Mouse (Mus musculus): Measurements from ENCODE around the gene Ssr1. TPM values are rescaled to one million over a fixed set of nuclear protein-coding genes. Genes with fewer than 3 reads are reported as not detected.

Gene Ssr1
- 51.7 and 81.1 TPM in 2 replicates for polyA plus RNA-seq (2014; fragmentation: Nextera tagmentation; extraction: Ambion mirVana)

DNA sequence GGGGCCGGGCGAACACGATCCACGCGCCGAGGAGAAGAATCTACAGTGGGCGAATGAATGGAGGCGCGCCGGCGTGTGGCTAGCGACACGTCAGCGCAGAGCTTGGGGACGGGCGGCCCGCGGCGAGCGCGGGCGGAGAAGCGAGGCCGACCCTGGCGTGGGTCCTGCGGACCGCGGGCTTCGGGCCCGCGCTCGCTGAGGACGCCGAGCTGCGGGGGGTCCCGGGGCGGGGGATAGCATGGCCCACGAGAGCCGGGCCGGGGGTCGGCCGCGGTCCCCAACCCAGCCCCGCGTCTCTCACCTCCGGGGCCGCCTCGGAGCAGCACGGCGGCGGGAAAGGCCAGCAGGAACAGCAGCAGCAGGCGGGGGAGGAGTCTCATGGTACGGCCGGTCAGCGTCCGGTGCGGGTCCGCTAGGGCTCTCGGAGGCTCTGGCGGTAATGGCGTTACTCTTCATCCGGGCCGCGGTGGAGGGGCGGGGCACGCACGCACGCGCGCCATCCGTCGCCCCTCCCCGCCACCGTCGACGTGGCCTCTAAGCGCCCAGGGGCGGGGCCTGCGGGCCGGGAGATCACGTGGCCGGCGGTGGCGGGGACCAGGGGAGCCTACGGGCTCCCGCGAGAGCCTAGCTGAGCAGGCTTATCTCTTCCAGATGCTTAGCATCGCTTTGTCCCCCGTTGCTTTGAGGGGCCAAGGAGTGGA, at the start of gene Ssr1:
Gene Ssr1, minus strand, starts transcription at position 514 of the 701 bp plus-strand sequence.
- no peaks in the 10 kb centered on the region for H3K27me3 ChIP-seq (ENCODE audit: control insufficient read depth, insufficient read depth, low read length)
- peaks cover 26% of the 10 kb centered on the region for H3K36me3 ChIP-seq (ENCODE audit: control insufficient read depth, insufficient read depth, low read length)
- DNase-seq = peak; percentile 99
- H3K4me3 ChIP-seq (replicated peaks; ENCODE audit: low read depth, low read length) = peak within 1 kb of the TSS; percentile 90
- under 1% methylated on average over 88 of the region's 89 CpGs for WGBS
- peak within 1 kb of the TSS; percentile 94 for H3K9ac ChIP-seq (replicated peaks; ENCODE audit: low read length)
- H3K4me2 ChIP-seq (ENCODE audit: low read length) = peak within 1 kb of the TSS; percentile 62
- H3K27ac ChIP-seq (replicated peaks; ENCODE audit: low read depth, low read length) = peak within 1 kb of the TSS; percentile 94
- ATAC-seq (ENCODE audit: low FRiP score, low TSS enrichment) = peak; percentile 98
- no peaks in the 10 kb centered on the region for H3K9me3 ChIP-seq (ENCODE audit: control insufficient read depth, low read length)
- H3K4me1 ChIP-seq (ENCODE audit: control insufficient read depth, insufficient read depth, low read length) = peaks cover 6% of the 10 kb centered on the region

DNA sequence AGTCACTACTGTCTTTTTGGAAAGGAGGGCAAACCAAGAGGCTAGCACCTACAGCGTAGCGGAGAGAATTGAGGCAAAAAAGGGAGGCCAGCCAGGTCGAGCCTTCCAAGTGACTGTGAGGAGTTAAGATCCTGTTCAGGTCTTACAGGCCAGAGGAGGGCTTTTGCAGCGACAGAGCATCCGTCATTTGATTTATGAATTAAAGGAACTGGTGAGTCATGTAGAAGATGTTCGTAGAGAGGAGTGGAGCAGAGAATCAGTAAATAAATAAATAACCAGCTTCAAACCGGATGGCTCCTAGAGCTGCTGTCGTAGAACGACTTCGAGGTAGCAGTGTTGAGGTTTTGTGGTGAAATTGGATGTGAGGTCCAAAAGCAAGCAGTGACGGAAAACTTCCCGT, 43.8 kb upstream of the Ssr1 start:
- Histone ChIP-seq H3K27ac (replicated peaks; ENCODE audit: low read depth, low read length) (no peak overlapping the region), H3K4me3 (replicated peaks; ENCODE audit: low read depth, low read length) (peak overlapping the region; percentile 63), H3K4me2 (ENCODE audit: low read length) (peak overlapping the region; percentile 91), H3K9me3 (ENCODE audit: control insufficient read depth, low read length) (no peaks in the 10 kb centered on the region), H3K9ac (replicated peaks; ENCODE audit: low read length) (peak overlapping the region; percentile 75), H3K36me3 (ENCODE audit: control insufficient read depth, insufficient read depth, low read length) (peaks cover 26% of the 10 kb centered on the region), H3K4me1 (ENCODE audit: control insufficient read depth, insufficient read depth, low read length) (peaks cover 15% of the 10 kb centered on the region), H3K27me3 (ENCODE audit: control insufficient read depth, insufficient read depth, low read length) (no peaks in the 10 kb centered on the region)
- 59% methylated on average over 12 of the region's 12 CpGs for WGBS
- ATAC-seq (ENCODE audit: low FRiP score, low TSS enrichment) (no peak), DNase-seq (peak; percentile 0)

DNA sequence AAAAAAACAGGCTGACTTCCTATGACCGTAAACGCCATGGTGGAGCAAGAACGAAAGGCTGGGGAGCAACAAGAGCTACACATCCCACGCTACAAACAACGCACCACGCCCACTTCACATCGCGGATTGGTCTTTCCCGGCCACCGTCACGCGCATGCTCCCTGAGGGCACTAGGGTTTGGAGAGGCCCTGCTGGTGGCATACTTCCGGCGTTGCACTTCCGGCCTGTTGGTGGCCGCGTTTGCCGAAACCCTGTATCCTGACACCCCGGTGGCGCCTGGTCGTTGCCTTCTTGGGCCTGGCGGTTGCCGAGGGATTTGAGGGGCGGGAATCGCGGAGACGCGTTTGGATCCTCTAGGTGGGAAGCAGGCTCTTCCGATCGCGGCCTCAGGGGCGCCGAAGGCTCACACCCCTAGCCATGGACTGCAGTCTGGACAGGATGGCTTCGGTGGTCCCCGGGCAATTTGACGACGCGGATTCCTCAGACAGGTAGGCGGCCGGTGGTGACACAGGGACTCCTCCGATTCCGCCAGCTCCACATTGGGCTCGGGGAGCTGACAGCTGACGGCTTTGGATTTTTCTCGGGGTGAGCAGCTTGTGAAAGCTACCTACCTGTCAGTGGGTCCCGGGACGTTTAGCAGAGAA, 43.1 kb upstream of the Ssr1 start, which contains the start of gene Cage1:
Gene Cage1, minus strand, starts transcription at position 26 of the 644 bp plus-strand sequence.
- H3K9me3 ChIP-seq (ENCODE audit: control insufficient read depth, low read length) = no peaks in the 10 kb centered on the region
- under 1% methylated on average over 47 of the region's 47 CpGs for WGBS
- H3K4me1 ChIP-seq (ENCODE audit: control insufficient read depth, insufficient read depth, low read length) = peaks cover 15% of the 10 kb centered on the region
- peaks cover 22% of the 10 kb centered on the region for H3K36me3 ChIP-seq (ENCODE audit: control insufficient read depth, insufficient read depth, low read length)
- DNase-seq (peak; percentile 98), ATAC-seq (ENCODE audit: low FRiP score, low TSS enrichment) (peak; percentile 96)
- H3K4me3 ChIP-seq (replicated peaks; ENCODE audit: low read depth, low read length) = peak within 1 kb of the TSS; percentile 63
- peak within 1 kb of the TSS; percentile 91 for H3K4me2 ChIP-seq (ENCODE audit: low read length)
- no peaks in the 10 kb centered on the region for H3K27me3 ChIP-seq (ENCODE audit: control insufficient read depth, insufficient read depth, low read length)
- peak within 1 kb of the TSS; percentile 75 for H3K9ac ChIP-seq (replicated peaks; ENCODE audit: low read length)
- peak within 1 kb of the TSS; percentile 76 for H3K27ac ChIP-seq (replicated peaks; ENCODE audit: low read depth, low read length)

DNA sequence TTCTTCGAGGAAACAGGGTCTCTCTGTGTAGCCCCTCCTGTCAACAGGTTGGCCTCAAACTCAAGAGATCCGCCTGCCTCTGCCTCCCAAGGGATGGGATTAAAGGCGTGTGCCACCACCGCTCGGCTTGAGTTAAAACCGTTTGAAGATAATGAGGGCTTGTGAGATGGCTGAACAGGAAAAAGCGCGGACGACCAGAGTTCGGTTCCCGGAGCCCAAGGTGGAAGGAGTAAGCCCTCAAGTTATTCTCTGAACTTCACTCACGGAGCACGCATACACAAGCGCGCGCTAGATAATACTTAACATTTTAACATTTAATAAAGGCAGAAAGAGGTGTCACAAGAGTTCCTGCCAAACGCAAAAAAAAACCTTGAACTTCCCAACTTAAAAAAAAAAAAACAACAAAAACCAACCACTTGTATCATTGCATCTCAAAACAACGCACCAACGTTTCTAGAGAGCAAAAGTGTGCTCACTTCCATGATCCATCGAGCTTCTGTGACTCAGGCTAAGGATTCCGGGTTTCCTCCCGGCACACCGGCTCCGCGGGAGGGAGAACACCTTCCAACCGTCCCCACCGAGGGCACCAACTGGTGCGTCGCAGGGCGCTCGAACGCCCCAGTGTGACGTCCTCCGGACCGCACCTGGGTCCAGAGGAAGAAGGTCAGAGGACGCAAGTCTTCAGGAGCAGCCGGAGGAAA, 42.5 kb upstream of the Ssr1 start, which contains the start of gene Riok1:
Gene Riok1, plus strand, starts transcription at position 653 of the 701 bp plus-strand sequence.
- DNase-seq = no peak
- Histone ChIP-seq H3K4me3 (replicated peaks; ENCODE audit: low read depth, low read length) (peak within 1 kb of the TSS; percentile 63), H3K4me2 (ENCODE audit: low read length) (peak within 1 kb of the TSS; percentile 91), H3K27ac (replicated peaks; ENCODE audit: low read depth, low read length) (peak within 1 kb of the TSS; percentile 76), H3K9ac (replicated peaks; ENCODE audit: low read length) (peak within 1 kb of the TSS; percentile 75), H3K27me3 (ENCODE audit: control insufficient read depth, insufficient read depth, low read length) (no peaks in the 10 kb centered on the region), H3K4me1 (ENCODE audit: control insufficient read depth, insufficient read depth, low read length) (peaks cover 15% of the 10 kb centered on the region), H3K9me3 (ENCODE audit: control insufficient read depth, low read length) (no peaks in the 10 kb centered on the region), H3K36me3 (ENCODE audit: control insufficient read depth, insufficient read depth, low read length) (peaks cover 15% of the 10 kb centered on the region)
- WGBS = 11% methylated on average over 37 of the region's 37 CpGs
- peak; percentile 73; the same call in 1 of the 2 replicates for ATAC-seq (ENCODE audit: low FRiP score, low TSS enrichment)

DNA sequence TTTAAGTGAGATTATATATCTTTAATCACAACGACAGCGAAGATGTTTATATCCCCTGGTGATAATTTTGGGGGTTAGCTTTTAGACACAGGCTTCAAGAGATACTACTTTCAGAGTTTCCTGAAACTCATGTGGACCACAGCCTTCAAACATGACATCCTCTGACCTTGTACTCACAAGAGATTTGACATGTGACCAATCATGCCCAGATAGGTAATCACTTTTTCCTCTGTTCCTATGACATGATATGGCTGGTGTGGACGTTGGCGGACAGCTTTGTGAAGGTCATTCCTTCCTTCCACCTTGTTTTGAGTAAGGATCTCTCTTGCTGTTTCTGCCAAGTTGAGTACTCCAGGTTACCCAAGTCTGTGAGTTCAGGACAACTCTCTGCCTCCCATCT, 34.4 kb upstream of the Ssr1 start:
- no peak for DNase-seq
- no peaks in the 10 kb centered on the region for H3K36me3 ChIP-seq (ENCODE audit: control insufficient read depth, insufficient read depth, low read length)
- no peak for ATAC-seq (ENCODE audit: low FRiP score, low TSS enrichment)
- H3K4me3 ChIP-seq (replicated peaks; ENCODE audit: low read depth, low read length) = no peak overlapping the region
- no peak overlapping the region for H3K9ac ChIP-seq (replicated peaks; ENCODE audit: low read length)
- WGBS = 94% methylated on average over 4 of the region's 4 CpGs
- H3K4me2 ChIP-seq (ENCODE audit: low read length) = no peak overlapping the region
- H3K27ac ChIP-seq (replicated peaks; ENCODE audit: low read depth, low read length) = no peak overlapping the region
- H3K4me1 ChIP-seq (ENCODE audit: control insufficient read depth, insufficient read depth, low read length) = no peaks in the 10 kb centered on the region
- H3K27me3 ChIP-seq (ENCODE audit: control insufficient read depth, insufficient read depth, low read length) = no peaks in the 10 kb centered on the region
- H3K9me3 ChIP-seq (ENCODE audit: control insufficient read depth, low read length) = no peaks in the 10 kb centered on the region

DNA sequence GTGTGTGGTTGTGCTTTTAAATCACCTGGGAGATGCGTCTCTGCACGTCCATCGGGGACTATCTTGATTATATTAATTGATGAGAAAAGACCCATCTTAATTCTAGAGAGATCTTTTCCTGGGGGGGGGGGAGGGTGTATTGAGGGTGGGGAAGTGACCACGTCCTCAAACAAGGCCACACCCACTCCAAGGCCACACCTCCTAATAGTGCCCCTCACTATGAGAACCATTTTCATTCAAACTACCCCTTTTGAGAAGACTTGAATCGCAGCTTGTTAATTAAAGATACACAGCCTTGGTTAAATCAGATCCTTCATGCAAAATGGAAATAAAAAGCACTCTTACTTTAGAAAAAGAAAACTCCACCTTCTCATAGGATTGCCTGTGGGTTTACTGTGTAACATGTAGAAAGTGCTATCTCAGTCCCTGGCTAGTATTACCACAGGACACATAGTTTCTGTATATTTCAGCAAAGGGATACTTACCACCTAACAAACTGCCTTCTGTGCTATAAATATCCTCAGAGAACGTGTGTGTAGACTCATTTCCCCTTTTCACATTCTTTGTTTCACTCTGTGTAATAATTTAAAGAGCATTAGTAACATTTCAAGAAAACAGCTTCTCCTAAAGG, 33.7 kb upstream of the Ssr1 start:
- 64% methylated on average over 6 of the region's 6 CpGs for WGBS
- no peak overlapping the region for H3K4me3 ChIP-seq (replicated peaks; ENCODE audit: low read depth, low read length)
- no peak overlapping the region for H3K27ac ChIP-seq (replicated peaks; ENCODE audit: low read depth, low read length)
- DNase-seq (no peak), ATAC-seq (ENCODE audit: low FRiP score, low TSS enrichment) (no peak)
- H3K36me3 ChIP-seq (ENCODE audit: control insufficient read depth, insufficient read depth, low read length) = no peaks in the 10 kb centered on the region
- no peak overlapping the region for H3K4me2 ChIP-seq (ENCODE audit: low read length)
- no peaks in the 10 kb centered on the region for H3K4me1 ChIP-seq (ENCODE audit: control insufficient read depth, insufficient read depth, low read length)
- H3K9me3 ChIP-seq (ENCODE audit: control insufficient read depth, low read length) = no peaks in the 10 kb centered on the region
- no peaks in the 10 kb centered on the region for H3K27me3 ChIP-seq (ENCODE audit: control insufficient read depth, insufficient read depth, low read length)
- H3K9ac ChIP-seq (replicated peaks; ENCODE audit: low read length) = no peak overlapping the region

DNA sequence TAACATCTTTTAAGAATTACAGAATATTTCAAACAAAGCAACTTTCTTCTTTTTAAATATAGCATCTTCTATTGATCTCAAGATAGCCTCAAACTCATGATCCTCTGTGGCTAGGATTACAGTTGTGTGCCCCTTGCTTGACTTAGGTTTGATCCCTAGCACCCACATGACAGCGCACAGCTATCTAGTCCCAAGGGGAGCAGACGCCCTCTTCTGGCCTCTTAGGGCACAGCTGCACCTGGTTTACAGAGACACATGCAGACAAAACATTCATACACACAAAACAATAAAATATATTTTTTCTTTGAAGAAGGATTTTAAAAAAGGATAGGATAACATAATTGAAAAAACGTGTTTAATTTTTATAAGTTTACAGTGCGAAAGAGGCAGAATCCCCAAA, 31.9 kb upstream of the Ssr1 start:
- no peak overlapping the region for H3K9ac ChIP-seq (replicated peaks; ENCODE audit: low read length)

DNA sequence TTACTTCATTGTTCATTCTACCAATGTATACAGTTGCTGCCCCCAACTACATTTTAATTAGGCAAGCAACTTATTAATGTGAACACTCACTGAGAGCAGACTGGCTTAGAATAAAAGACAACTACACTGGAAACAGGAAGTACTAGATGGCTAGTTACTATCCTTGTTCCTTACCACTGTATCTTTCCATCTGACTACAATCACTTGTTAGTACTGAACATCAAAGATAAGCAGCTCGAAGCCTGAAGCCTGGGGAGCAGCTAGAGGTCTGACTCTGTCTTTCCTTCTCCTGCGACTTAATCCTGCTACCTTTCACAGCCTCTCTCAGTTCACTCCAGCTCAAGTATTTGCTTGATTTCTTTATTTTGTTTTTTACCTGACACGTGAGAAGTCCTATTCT, 24.8 kb upstream of the Ssr1 start:
- no peaks in the 10 kb centered on the region for H3K36me3 ChIP-seq (ENCODE audit: control insufficient read depth, insufficient read depth, low read length)
- no peak for ATAC-seq (ENCODE audit: low FRiP score, low TSS enrichment)
- WGBS = 74% methylated on average over 3 of the region's 3 CpGs

More for the DNA sequence above, 31.9 kb upstream of the Ssr1 start:
- Histone ChIP-seq H3K27me3 (ENCODE audit: control insufficient read depth, insufficient read depth, low read length) (no peaks in the 10 kb centered on the region), H3K4me3 (replicated peaks; ENCODE audit: low read depth, low read length) (no peak overlapping the region), H3K27ac (replicated peaks; ENCODE audit: low read depth, low read length) (no peak overlapping the region), H3K36me3 (ENCODE audit: control insufficient read depth, insufficient read depth, low read length) (no peaks in the 10 kb centered on the region), H3K9me3 (ENCODE audit: control insufficient read depth, low read length) (no peaks in the 10 kb centered on the region), H3K4me1 (ENCODE audit: control insufficient read depth, insufficient read depth, low read length) (no peaks in the 10 kb centered on the region), H3K4me2 (ENCODE audit: low read length) (no peak overlapping the region)
- 42% methylated on average over 4 of the region's 4 CpGs for WGBS
- ATAC-seq (ENCODE audit: low FRiP score, low TSS enrichment) = no peak
- DNase-seq = no peak

More for the DNA sequence above, 24.8 kb upstream of the Ssr1 start:
- Histone ChIP-seq H3K27me3 (ENCODE audit: control insufficient read depth, insufficient read depth, low read length) (no peaks in the 10 kb centered on the region), H3K4me2 (ENCODE audit: low read length) (no peak overlapping the region), H3K9me3 (ENCODE audit: control insufficient read depth, low read length) (no peaks in the 10 kb centered on the region), H3K27ac (replicated peaks; ENCODE audit: low read depth, low read length) (no peak overlapping the region), H3K9ac (replicated peaks; ENCODE audit: low read length) (no peak overlapping the region), H3K4me3 (replicated peaks; ENCODE audit: low read depth, low read length) (no peak overlapping the region), H3K4me1 (ENCODE audit: control insufficient read depth, insufficient read depth, low read length) (no peaks in the 10 kb centered on the region)
- no peak for DNase-seq
